Mouse (Mus musculus) kidney, adult 2 months (tissue): ENCODE measurements around the gene 2410131K14Rik.

ENCODE experiments used
- CTCF ChIP-seq: fragments of 200-500 bp; conservative IDR thresholded peaks from 2 replicates; pipeline ENCODE4 v1.5.1; 2011; ENCODE audit warnings: low read depth, mild to moderate bottlenecking, control low read depth, low read length, moderate library complexity, mixed read lengths; ENCODE audit not compliant: insufficient read depth, insufficient read length
- POLR2A ChIP-seq: fragments of 200-500 bp; IDR thresholded peaks from one replicate; pipeline ENCODE4 v1.6.1; 2011; ENCODE audit warnings: low read depth, low read length, control low read depth

DNA sequence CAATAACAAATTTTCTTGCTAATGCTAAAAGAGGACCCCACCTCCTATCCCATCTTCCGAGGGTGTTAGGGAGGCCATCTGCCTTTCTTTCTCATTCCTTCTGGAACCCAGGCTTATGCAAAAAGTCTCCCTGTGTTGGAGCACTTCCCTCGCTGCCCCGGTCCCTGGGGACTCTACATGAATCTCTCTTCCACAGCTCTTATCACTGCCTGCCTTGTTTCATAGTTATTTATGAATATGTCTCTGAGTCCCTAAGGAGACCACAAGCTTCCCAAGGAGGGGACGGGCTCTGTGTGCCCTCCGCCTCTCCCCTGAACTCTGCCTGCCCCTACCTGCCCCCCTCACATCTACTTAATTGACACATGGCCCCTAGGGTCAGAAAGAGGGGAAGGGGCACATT is 45.4 kb upstream of the 2410131K14Rik start:
- TF ChIP-seq POLR2A (no peak), CTCF (no peak)
